Mouse (Mus musculus) embryonic facial prominence, embryonic 14.5 days (tissue): ENCODE results near the gene Tapbpl. TPM values are rescaled to one million over a fixed set of nuclear protein-coding genes. Genes with fewer than 3 reads are reported as not detected.

ENCODE experiments used
- ATAC-seq: fragments of 200-750 bp; cut with Nextera tagmentation; 2 replicates; pipeline ENCODE4 v1.8.0; 2017; ENCODE audit warnings: low read depth, moderate number of reproducible peaks, moderate TSS enrichment
- DNase-seq: peaks from one replicate; pipeline ENCODE4 v3.0.0-alpha.2; 2015; ENCODE audit warnings: low spot score
- H3K27ac ChIP-seq: fragments of 300-500 bp; sonication (generic); replicated peaks from 2 replicates; pipeline ENCODE4 v1.5.1; 2014; ENCODE audit warnings: low read depth, mild to moderate bottlenecking, low read length, moderate library complexity
- H3K27me3 ChIP-seq: fragments of 300-500 bp; sonication (generic); replicated peaks from 2 replicates; pipeline ENCODE4 v1.6.1; 2014; ENCODE audit warnings: low read length; ENCODE audit not compliant: control insufficient read depth, insufficient read depth
- H3K36me3 ChIP-seq: fragments of 300-500 bp; sonication (generic); 2 replicates; pipeline ENCODE4 v1.6.1; 2014; ENCODE audit warnings: low read length, mixed read lengths; ENCODE audit not compliant: control insufficient read depth, insufficient read depth
- H3K4me1 ChIP-seq: fragments of 300-500 bp; sonication (generic); 2 replicates; pipeline ENCODE4 v1.6.1; 2014; ENCODE audit warnings: antibody characterized with exemption, low read length; ENCODE audit not compliant: control insufficient read depth, insufficient read depth
- H3K4me2 ChIP-seq: fragments of 300-500 bp; sonication (generic); 2 replicates; pipeline ENCODE4 v1.6.1; 2014; ENCODE audit warnings: low read depth, mild to moderate bottlenecking, low read length, moderate library complexity, mixed read lengths
- H3K4me3 ChIP-seq: fragments of 300-500 bp; sonication (generic); 2 replicates; pipeline ENCODE4 v1.5.1; 2014; ENCODE audit warnings: low read depth, mild to moderate bottlenecking, low read length
- H3K9ac ChIP-seq: fragments of 300-500 bp; sonication (generic); 2 replicates; pipeline ENCODE4 v1.6.1; 2014; ENCODE audit warnings: low read depth, mild to moderate bottlenecking, low read length, moderate library complexity, mixed read lengths
- H3K9me3 ChIP-seq: fragments of 300-500 bp; sonication (generic); 2 replicates; pipeline ENCODE4 v1.6.1; 2016; ENCODE audit warnings: low read length; ENCODE audit not compliant: control insufficient read depth
- WGBS: fragments of 180-500 bp; shearing (Covaris S2); extraction: QIAGEN DNeasy Blood & Tissue Kit; methylation state at CpG from one replicate; pipeline ENCODE4 v1.1.7; 2014; 5-methylcytosine and 5-hydroxymethylcytosine counted together
- polyA plus RNA-seq: library from polyadenylated mRNA; unstranded; fragments of >200 nt; fragmentation: Nextera tagmentation; extraction: Ambion mirVana; gene quantifications from 2 replicates; pipeline ENCODE4 v1.2.1, GENCODE M21; 2014

The Tapbpl gene
- polyA plus RNA-seq, 1 experiment from 2014 or later, result 3.6 TPM

- Histone ChIP-seq H3K9me3 (no peaks in the 10 kb centered on the region; the same call in 1 of the 2 replicates), H3K4me2 (no peak overlapping the region), H3K27me3 (no peaks in the 10 kb centered on the region), H3K4me1 (no peaks in the 10 kb centered on the region), H3K27ac (no peak overlapping the region), H3K9ac (no peak overlapping the region), H3K4me3 (no peak overlapping the region), H3K36me3 (no peaks in the 10 kb centered on the region)
- no peak for ATAC-seq
- no peak for DNase-seq
- WGBS, result 79% methylated on average over 13 of the region's 13 CpGs
Observed at GRCm38 (mm10) chr6:125266091-125266490, 34.4 kb upstream of the Tapbpl start.

- H3K27ac ChIP-seq, result no peak overlapping the region
- WGBS, result 49% methylated on average over 10 of the region's 10 CpGs
- DNase-seq (no peak), ATAC-seq (no peak)
- H3K27me3 ChIP-seq, result no peaks in the 10 kb centered on the region
- no peak overlapping the region for H3K4me2 ChIP-seq
- no peaks in the 10 kb centered on the region for H3K4me1 ChIP-seq
- 0 out of 2 replicates have a peak overlapping the region, but pooled peaks have one; percentile 5 for H3K9ac ChIP-seq
- no peaks in the 10 kb centered on the region for H3K36me3 ChIP-seq
- no peak overlapping the region for H3K4me3 ChIP-seq
- no peaks in the 10 kb centered on the region; the same call in 1 of the 2 replicates for H3K9me3 ChIP-seq
Observed at GRCm38 (mm10) chr6:125265239-125265638, 33.6 kb upstream of the Tapbpl start.

- Histone ChIP-seq H3K4me2 (no peak overlapping the region), H3K27me3 (no peaks in the 10 kb centered on the region), H3K4me1 (no peaks in the 10 kb centered on the region), H3K27ac (no peak overlapping the region), H3K4me3 (no peak overlapping the region), H3K9me3 (no peaks in the 10 kb centered on the region; the same call in 1 of the 2 replicates), H3K36me3 (no peaks in the 10 kb centered on the region), H3K9ac (no peak overlapping the region)
- ATAC-seq (no peak), DNase-seq (no peak)
- WGBS, result 87% methylated on average over 9 of the region's 9 CpGs
Observed at GRCm38 (mm10) chr6:125264219-125264618, 32.6 kb upstream of the Tapbpl start.

- WGBS, result 83% methylated on average over 10 of the region's 10 CpGs
- DNase-seq, result no peak
- Histone ChIP-seq H3K27me3 (no peaks in the 10 kb centered on the region), H3K9me3 (no peaks in the 10 kb centered on the region; the same call in 1 of the 2 replicates), H3K9ac (no peak overlapping the region), H3K27ac (no peak overlapping the region), H3K36me3 (no peaks in the 10 kb centered on the region), H3K4me1 (no peaks in the 10 kb centered on the region), H3K4me3 (no peak overlapping the region), H3K4me2 (no peak overlapping the region)
- no peak for ATAC-seq
Observed at GRCm38 (mm10) chr6:125260006-125260555, 28.4 kb upstream of the Tapbpl start.

GRCm38 (mm10) chr6:125256222-125256966 is 24.7 kb upstream of the Tapbpl start:
- no peak for ATAC-seq
- H3K4me3 ChIP-seq, result no peak overlapping the region
- H3K27ac ChIP-seq, result no peak overlapping the region

GRCm38 (mm10) chr6:125255516-125256044 is 23.9 kb upstream of the Tapbpl start:
- H3K27ac ChIP-seq, result no peak overlapping the region
- no peak overlapping the region for H3K4me3 ChIP-seq
- ATAC-seq (no peak), DNase-seq (no peak)
- no peaks in the 10 kb centered on the region for H3K4me1 ChIP-seq
- H3K27me3 ChIP-seq, result no peaks in the 10 kb centered on the region
- WGBS, result 80% methylated on average over 7 of the region's 7 CpGs
- no peak overlapping the region for H3K4me2 ChIP-seq
- no peaks in the 10 kb centered on the region; the same call in 1 of the 2 replicates for H3K9me3 ChIP-seq
- H3K36me3 ChIP-seq, result no peaks in the 10 kb centered on the region
- no peak overlapping the region for H3K9ac ChIP-seq

More at GRCm38 (mm10) chr6:125256222-125256966, 24.7 kb upstream of the Tapbpl start:
- DNase-seq, result no peak
- no peaks in the 10 kb centered on the region; the same call in 1 of the 2 replicates for H3K9me3 ChIP-seq
- no peak overlapping the region for H3K4me2 ChIP-seq
- H3K4me1 ChIP-seq, result no peaks in the 10 kb centered on the region
- H3K9ac ChIP-seq, result no peak overlapping the region
- 77% methylated on average over 8 of the region's 8 CpGs for WGBS
- no peaks in the 10 kb centered on the region for H3K36me3 ChIP-seq
- no peaks in the 10 kb centered on the region for H3K27me3 ChIP-seq

- 74% methylated on average over 14 of the region's 14 CpGs for WGBS
- Histone ChIP-seq H3K4me1 (no peaks in the 10 kb centered on the region), H3K36me3 (no peaks in the 10 kb centered on the region), H3K27me3 (no peaks in the 10 kb centered on the region), H3K9me3 (no peaks in the 10 kb centered on the region; the same call in 1 of the 2 replicates), H3K4me3 (no peak overlapping the region), H3K27ac (no peak overlapping the region), H3K4me2 (no peak overlapping the region), H3K9ac (no peak overlapping the region)
- ATAC-seq (no peak), DNase-seq (no peak)
Observed at GRCm38 (mm10) chr6:125253863-125254715, 22.4 kb upstream of the Tapbpl start.

- 86% methylated on average over 8 of the region's 8 CpGs for WGBS
- Histone ChIP-seq H3K4me1 (no peaks in the 10 kb centered on the region), H3K27ac (no peak overlapping the region), H3K4me3 (no peak overlapping the region), H3K9ac (no peak overlapping the region), H3K27me3 (no peaks in the 10 kb centered on the region), H3K9me3 (no peaks in the 10 kb centered on the region; the same call in 1 of the 2 replicates), H3K4me2 (no peak overlapping the region), H3K36me3 (no peaks in the 10 kb centered on the region)
- DNase-seq (no peak), ATAC-seq (no peak)
Observed at GRCm38 (mm10) chr6:125252711-125253110, 21.1 kb upstream of the Tapbpl start.
